Mouse (Mus musculus): ENCODE results near the gene Mymk.

GRCm38 (mm10) chr2:27088071-27088644 lies 16.2 kb upstream of the Mymk start:
- TF ChIP-seq CTCF (IDR thresholded peaks at IDR 0.05; ENCODE audit: insufficient read depth, low read depth, low read length) (no peak), POLR2A (IDR thresholded peaks at IDR 0.05; ENCODE audit: insufficient read depth, low read depth, low read length) (no peak)
